Mouse (Mus musculus): ENCODE results near the gene Rps5.

GRCm38 (mm10) chr7:12949032-12949871, 27.2 kb downstream of the Rps5 start:
- no peak for TF ChIP-seq ZC3H11A (IDR thresholded peaks at IDR 0.05; ENCODE audit: borderline replicate concordance, low read depth, low read length)
- TF ChIP-seq ZNF384 (IDR thresholded peaks at IDR 0.05; ENCODE audit: low read depth, low read length): no peak
- no peak for TF ChIP-seq HCFC1 (IDR thresholded peaks at IDR 0.05; ENCODE audit: borderline replicate concordance, insufficient read depth, low read length)
- no peak for TF ChIP-seq MAFK (IDR thresholded peaks at IDR 0.05; ENCODE audit: insufficient read depth, low read depth, low read length)

Data from ES-E14 (cell line).